Mouse (Mus musculus): ENCODE measurements around the gene Cers2.

Cers2 gene

GRCm38 (mm10) chr3:95314486-95315093, at the start of gene Cers2:
Gene Cers2 (plus strand): TSS chr3:95314791.
- in situ Hi-C loops (cut with MboI): no loop called here

GRCm38 (mm10) chr3:95266052-95266451, 48.5 kb upstream of the Cers2 start:
- in situ Hi-C loops (cut with MboI): no loop called here

- in situ Hi-C loops (cut with MboI): no loop called here
Measured at GRCm38 (mm10) chr3:95267855-95268254, 46.7 kb upstream of the Cers2 start.

GRCm38 (mm10) chr3:95269789-95270188, 44.8 kb upstream of the Cers2 start:
- in situ Hi-C loops (cut with MboI): no loop called here

- in situ Hi-C loops (cut with MboI): no loop called here
Measured at GRCm38 (mm10) chr3:95270766-95271364, 43.7 kb upstream of the Cers2 start.

GRCm38 (mm10) chr3:95273471-95273870, 41.1 kb upstream of the Cers2 start:
- in situ Hi-C loops (cut with MboI): no loop called here

GRCm38 (mm10) chr3:95274453-95274852, 40.1 kb upstream of the Cers2 start:
- in situ Hi-C loops (cut with MboI): no loop called here

GRCm38 (mm10) chr3:95275161-95275560, 39.4 kb upstream of the Cers2 start:
- in situ Hi-C loops (cut with MboI): no loop called here

GRCm38 (mm10) chr3:95276428-95276934, 38.1 kb upstream of the Cers2 start:
- in situ Hi-C loops (cut with MboI): no loop called here

GRCm38 (mm10) chr3:95277149-95277551, 37.4 kb upstream of the Cers2 start:
- in situ Hi-C loops (cut with MboI): no loop called here

GRCm38 (mm10) chr3:95280747-95281146, 33.8 kb upstream of the Cers2 start:
- in situ Hi-C loops (cut with MboI): no loop called here

GRCm38 (mm10) chr3:95281216-95282126, 33.1 kb upstream of the Cers2 start, which contains the start of the genes Mindy1 and Prune1:
Gene Mindy1 (plus strand): TSS chr3:95281345.
Gene Prune1 (minus strand): TSS chr3:95282076.
- in situ Hi-C loops (cut with MboI): no loop called here

- in situ Hi-C loops (cut with MboI): no loop called here
Measured at GRCm38 (mm10) chr3:95282381-95282864, 32.2 kb upstream of the Cers2 start.

GRCm38 (mm10) chr3:95282865-95283588, 31.6 kb upstream of the Cers2 start:
- in situ Hi-C loops (cut with MboI): no loop called here

- in situ Hi-C loops (cut with MboI): no loop called here
Measured at GRCm38 (mm10) chr3:95283589-95283941, 31.0 kb upstream of the Cers2 start.

GRCm38 (mm10) chr3:95284062-95284461, 30.5 kb upstream of the Cers2 start:
- in situ Hi-C loops (cut with MboI): no loop called here

- in situ Hi-C loops (cut with MboI): no loop called here
Measured at GRCm38 (mm10) chr3:95284501-95285281, 29.9 kb upstream of the Cers2 start.

GRCm38 (mm10) chr3:95285390-95285789, 29.2 kb upstream of the Cers2 start:
- in situ Hi-C loops (cut with MboI): no loop called here

GRCm38 (mm10) chr3:95286011-95286410, 28.6 kb upstream of the Cers2 start:
- in situ Hi-C loops (cut with MboI): no loop called here

GRCm38 (mm10) chr3:95286510-95286909, 28.1 kb upstream of the Cers2 start:
- in situ Hi-C loops (cut with MboI): no loop called here

- in situ Hi-C loops (cut with MboI): no loop called here
Measured at GRCm38 (mm10) chr3:95287541-95287940, 27.1 kb upstream of the Cers2 start.
